Mouse (Mus musculus) embryonic fibroblast, embryonic 13.5 days (primary cell): Measurements from ENCODE around the gene Pcca.

Source experiments
- CTCF ChIP-seq: IDR thresholded peaks from 2 replicates; pipeline ENCODE4 v1.5.1; 2011; ENCODE audit warnings: mild to moderate bottlenecking, control low read depth, low read length, moderate library complexity, borderline replicate concordance; ENCODE audit not compliant: insufficient read depth
- POLR2A ChIP-seq: IDR thresholded peaks from 2 replicates; pipeline ENCODE4 v1.6.1; 2011; ENCODE audit warnings: low read depth, mild to moderate bottlenecking, control low read depth, low read length, moderate library complexity

DNA sequence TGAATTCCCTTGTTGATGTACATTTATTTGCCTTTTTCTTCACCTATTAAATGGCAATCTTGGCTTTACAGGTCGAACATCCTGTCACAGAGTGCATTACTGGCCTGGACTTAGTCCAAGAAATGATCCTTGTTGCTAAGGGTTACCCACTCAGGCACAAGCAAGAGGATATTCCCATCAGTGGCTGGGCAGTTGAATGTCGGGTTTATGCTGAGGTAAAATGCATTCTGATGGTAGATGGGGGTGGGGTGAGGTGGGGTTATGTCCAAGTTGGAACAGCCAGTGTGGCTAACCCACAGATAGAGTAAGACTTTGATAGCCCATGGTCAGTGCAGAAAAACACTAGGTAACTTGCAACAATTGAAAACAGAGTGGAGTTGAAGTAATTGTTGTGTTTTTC is 150.7 kb downstream of the Pcca start:
- TF ChIP-seq CTCF (no peak), POLR2A (no peak)
